Mouse (Mus musculus) heart, embryonic 10.5 days (tissue): ENCODE results near the gene Otud7b. TPM values are rescaled to one million over a fixed set of nuclear protein-coding genes. Genes with fewer than 3 reads are reported as not detected.
A peak's percentile ranks its signal among the peaks of the same experiment; 100 is the strongest.

Experiments used
- DNase-seq: peaks from one replicate; pipeline ENCODE4 v3.0.0-alpha.2; 2017; ENCODE audit warnings: low spot score
- H3K27ac ChIP-seq: fragments of 300-500 bp; sonication (generic); 2 replicates; pipeline ENCODE4 v1.5.1; 2016; ENCODE audit warnings: mild to moderate bottlenecking
- H3K27me3 ChIP-seq: fragments of 300-500 bp; sonication (generic); 2 replicates; pipeline ENCODE4 v1.6.1; 2016; ENCODE audit warnings: mild to moderate bottlenecking; ENCODE audit not compliant: poor library complexity, insufficient read depth, severe bottlenecking
- H3K36me3 ChIP-seq: fragments of 300-500 bp; sonication (generic); 2 replicates; pipeline ENCODE4 v1.6.1; 2016; ENCODE audit warnings: mild to moderate bottlenecking, moderate library complexity
- H3K4me1 ChIP-seq: fragments of 300-500 bp; sonication (generic); 2 replicates; pipeline ENCODE4 v1.6.1; 2016; ENCODE audit warnings: mild to moderate bottlenecking
- H3K4me3 ChIP-seq: fragments of 300-500 bp; sonication (generic); 2 replicates; pipeline ENCODE4 v1.5.1; 2016; ENCODE audit warnings: mild to moderate bottlenecking, moderate library complexity
- H3K9me3 ChIP-seq: fragments of 300-500 bp; sonication (generic); 2 replicates; pipeline ENCODE4 v1.6.1; 2016; ENCODE audit warnings: mild to moderate bottlenecking, moderate library complexity
- WGBS: fragments of 180-500 bp; shearing (Covaris S2); methylation state at CpG from one replicate; pipeline ENCODE4 v1.1.7; 2016; 5-methylcytosine and 5-hydroxymethylcytosine counted together
- polyA plus RNA-seq: library from polyadenylated mRNA; unstranded; fragments of >200 nt; fragmentation: Nextera tagmentation; extraction: Ambion mirVana; gene quantifications from 2 replicates; pipeline ENCODE4 v1.2.1, GENCODE M21; 2016

Otud7b gene
- polyA plus RNA-seq, 1 experiment from 2014 or later: 15.2 TPM

DNA sequence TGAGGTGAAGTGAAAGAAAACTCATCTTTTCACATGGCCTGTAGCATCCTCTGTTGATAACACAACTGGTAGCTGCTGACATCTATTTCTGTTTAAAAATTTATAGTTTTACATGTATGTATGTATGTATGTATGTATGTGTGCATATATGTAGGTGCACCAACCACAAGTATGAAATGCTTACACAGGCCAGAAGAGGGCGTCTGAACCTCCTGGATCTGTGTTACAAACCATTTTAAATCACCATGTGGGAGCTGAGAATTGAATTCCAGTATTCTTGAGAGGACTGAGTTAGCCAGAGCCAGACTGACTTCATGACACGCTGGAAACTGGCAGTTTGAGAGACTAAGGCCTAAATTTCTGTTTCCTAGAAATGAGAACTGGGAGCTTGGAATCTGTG lies 13.2 kb upstream of the Otud7b start:
- Histone ChIP-seq H3K27ac (no peak overlapping the region), H3K4me3 (no peak overlapping the region), H3K9me3 (no peaks in the 10 kb centered on the region), H3K27me3 (no peaks in the 10 kb centered on the region), H3K36me3 (no peaks in the 10 kb centered on the region), H3K4me1 (peaks cover 19% of the 10 kb centered on the region)
- 60% methylated on average over 2 of the region's 2 CpGs for WGBS
- no peak for DNase-seq

GRCm38 (mm10) chr3:96091966-96092365 lies 12.4 kb upstream of the Otud7b start:
- WGBS: 50% methylated on average over 6 of the region's 6 CpGs
- Histone ChIP-seq H3K27ac (no peak overlapping the region), H3K4me3 (no peak overlapping the region), H3K36me3 (no peaks in the 10 kb centered on the region), H3K27me3 (no peaks in the 10 kb centered on the region), H3K9me3 (no peaks in the 10 kb centered on the region), H3K4me1 (peaks cover 19% of the 10 kb centered on the region)
- DNase-seq: no peak

- H3K9me3 ChIP-seq: no peaks in the 10 kb centered on the region
- no peaks in the 10 kb centered on the region for H3K36me3 ChIP-seq
- no peaks in the 10 kb centered on the region for H3K27me3 ChIP-seq
- peaks cover 19% of the 10 kb centered on the region for H3K4me1 ChIP-seq
- WGBS: 51% methylated on average over 13 of the region's 13 CpGs
- H3K4me3 ChIP-seq: peak overlapping the region; percentile 28; the same call in 1 of the 2 replicates
- DNase-seq: no peak
- H3K27ac ChIP-seq: peak overlapping the region; percentile 70; the same call in 1 of the 2 replicates
Measured at GRCm38 (mm10) chr3:96093509-96093908, 10.8 kb upstream of the Otud7b start.

DNA sequence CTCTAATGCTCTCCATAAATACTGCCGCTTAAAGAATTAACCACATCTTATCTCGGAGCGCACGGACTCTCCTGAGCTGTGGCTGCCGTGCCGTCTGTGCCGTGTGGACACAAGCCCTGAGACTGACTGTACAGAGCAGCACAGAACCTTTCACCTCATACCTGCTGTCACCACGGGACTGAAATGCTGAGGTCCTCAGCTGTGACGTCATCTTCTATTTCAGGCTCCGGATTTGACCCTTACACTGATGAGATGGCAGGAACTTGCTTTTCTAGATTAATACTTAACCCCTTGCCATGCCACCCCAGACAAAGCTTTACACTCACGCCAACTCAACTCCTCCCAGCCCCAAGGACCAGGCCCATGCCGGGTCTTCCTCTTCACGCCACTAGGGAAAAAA lies 10.1 kb upstream of the Otud7b start:
- H3K9me3 ChIP-seq: no peaks in the 10 kb centered on the region
- peak overlapping the region; percentile 70; the same call in 1 of the 2 replicates for H3K27ac ChIP-seq
- DNase-seq: peak; percentile 78
- peak overlapping the region; percentile 28 for H3K4me3 ChIP-seq
- WGBS: 39% methylated on average over 13 of the region's 13 CpGs
- no peaks in the 10 kb centered on the region for H3K36me3 ChIP-seq
- peaks cover 19% of the 10 kb centered on the region for H3K4me1 ChIP-seq
- no peaks in the 10 kb centered on the region for H3K27me3 ChIP-seq

GRCm38 (mm10) chr3:96098168-96098567 lies 6.2 kb upstream of the Otud7b start:
- Histone ChIP-seq H3K27ac (no peak overlapping the region), H3K4me1 (peaks cover 20% of the 10 kb centered on the region), H3K4me3 (no peak overlapping the region), H3K36me3 (no peaks in the 10 kb centered on the region), H3K27me3 (no peaks in the 10 kb centered on the region), H3K9me3 (no peaks in the 10 kb centered on the region)
- WGBS: 62% methylated on average over 4 of the region's 4 CpGs
- no peak for DNase-seq

GRCm38 (mm10) chr3:96098616-96099267 lies 5.6 kb upstream of the Otud7b start:
- H3K36me3 ChIP-seq: no peaks in the 10 kb centered on the region
- peaks cover 15% of the 10 kb centered on the region for H3K4me1 ChIP-seq
- H3K9me3 ChIP-seq: no peaks in the 10 kb centered on the region
- no peak overlapping the region for H3K4me3 ChIP-seq
- 48% methylated on average over 7 of the region's 7 CpGs for WGBS
- no peak for DNase-seq
- H3K27ac ChIP-seq: no peak overlapping the region
- no peaks in the 10 kb centered on the region for H3K27me3 ChIP-seq

DNA sequence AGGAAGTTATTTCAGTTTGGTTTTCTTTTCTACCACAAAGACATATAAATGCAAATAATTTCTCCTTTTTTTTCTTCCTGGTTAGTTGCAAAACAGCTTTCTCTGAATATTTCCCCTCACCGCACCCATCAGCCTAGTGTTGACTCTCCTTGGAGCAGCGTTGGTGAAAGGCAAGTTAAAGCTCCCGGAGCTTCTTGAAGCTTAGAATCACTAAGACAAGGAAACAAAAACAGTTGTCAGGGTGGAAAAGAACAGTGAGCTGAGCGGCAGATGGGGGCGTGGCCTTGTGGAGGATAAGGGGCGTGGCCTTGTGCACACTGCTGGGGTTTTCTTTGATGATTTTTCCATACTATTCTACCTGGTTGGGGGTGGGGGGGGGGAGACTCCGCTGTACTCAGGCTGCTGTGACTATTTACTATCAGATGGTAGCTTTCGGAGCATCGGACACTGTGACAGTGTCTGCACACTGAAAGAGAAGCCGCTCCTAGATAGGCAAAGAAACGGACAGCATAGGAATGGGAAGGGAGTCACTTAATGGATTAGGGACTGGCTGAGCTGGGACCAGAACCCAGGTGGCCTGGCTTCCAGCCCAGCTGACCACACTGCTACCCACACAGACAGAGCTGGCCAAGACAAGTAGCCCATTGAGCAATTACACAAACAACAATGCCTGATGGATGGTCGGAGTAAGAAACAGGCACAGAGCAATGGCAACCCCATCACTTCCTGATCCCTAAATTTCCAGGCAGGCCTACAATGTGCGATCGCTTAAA lies 2.0 kb upstream of the Otud7b start:
- peak; percentile 88 for DNase-seq
- H3K9me3 ChIP-seq: no peaks in the 10 kb centered on the region
- peak overlapping the region; percentile 53 for H3K27ac ChIP-seq
- H3K4me1 ChIP-seq: peaks cover 22% of the 10 kb centered on the region
- 19% methylated on average over 14 of the region's 14 CpGs for WGBS
- peak overlapping the region; percentile 48 for H3K4me3 ChIP-seq
- no peaks in the 10 kb centered on the region for H3K36me3 ChIP-seq
- H3K27me3 ChIP-seq: no peaks in the 10 kb centered on the region

DNA sequence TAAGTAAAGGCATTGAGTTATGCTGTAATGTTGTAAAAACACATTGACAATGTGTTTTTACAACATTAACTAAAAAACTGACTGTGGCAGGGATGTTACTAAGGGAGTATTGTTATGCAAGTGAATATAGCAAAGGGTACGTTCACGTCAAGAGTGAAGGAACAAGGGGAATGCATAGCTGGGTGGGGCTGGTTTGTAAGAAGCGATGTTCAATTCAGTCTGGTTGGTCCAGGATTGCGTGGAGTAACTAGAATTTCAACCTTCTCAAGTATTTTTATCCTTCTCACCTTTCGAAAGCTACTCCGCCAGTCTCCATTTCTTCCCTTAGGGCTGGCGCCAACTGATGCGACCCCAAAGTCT lies 446 bp upstream of the Otud7b start:
- no peaks in the 10 kb centered on the region for H3K36me3 ChIP-seq
- WGBS: 5% methylated on average over 8 of the region's 8 CpGs
- H3K9me3 ChIP-seq: no peaks in the 10 kb centered on the region
- H3K27me3 ChIP-seq: no peaks in the 10 kb centered on the region
- H3K4me3 ChIP-seq: peak overlapping the region; percentile 91
- H3K4me1 ChIP-seq: peaks cover 22% of the 10 kb centered on the region
- no peak for DNase-seq
- H3K27ac ChIP-seq: peak overlapping the region; percentile 97

GRCm38 (mm10) chr3:96105232-96105747 lies 963 bp downstream of the Otud7b start:
- 7% methylated on average over 10 of the region's 10 CpGs for WGBS
- Histone ChIP-seq H3K9me3 (no peaks in the 10 kb centered on the region), H3K4me1 (peaks cover 22% of the 10 kb centered on the region), H3K36me3 (peaks cover 5% of the 10 kb centered on the region; the same call in 1 of the 2 replicates), H3K27ac (peak overlapping the region; percentile 97), H3K27me3 (no peaks in the 10 kb centered on the region), H3K4me3 (peak overlapping the region; percentile 91)
- DNase-seq: no peak

DNA sequence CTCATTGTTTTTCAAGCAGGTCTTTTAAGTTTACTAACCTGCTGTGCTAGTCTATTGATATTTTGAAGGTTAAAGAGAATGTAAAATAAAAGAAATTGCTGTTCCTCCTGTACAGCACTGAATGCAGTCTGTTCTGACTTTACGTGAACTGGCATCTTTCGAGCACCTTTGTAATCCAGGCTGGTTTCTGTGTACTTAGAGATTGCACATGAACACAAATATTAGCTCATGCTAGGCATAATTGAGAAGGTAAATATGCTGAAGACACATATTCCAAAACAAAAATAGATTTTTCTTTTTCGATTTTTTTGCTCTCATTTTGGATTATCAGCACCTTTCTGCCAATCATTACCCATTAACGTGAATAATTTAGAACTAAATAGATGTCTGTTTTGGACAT lies 1.8 kb downstream of the Otud7b start:
- Histone ChIP-seq H3K27ac (no peak overlapping the region), H3K27me3 (no peaks in the 10 kb centered on the region), H3K9me3 (no peaks in the 10 kb centered on the region), H3K4me1 (peaks cover 22% of the 10 kb centered on the region), H3K36me3 (peaks cover 5% of the 10 kb centered on the region; the same call in 1 of the 2 replicates), H3K4me3 (peak overlapping the region; percentile 91; the same call in 1 of the 2 replicates)
- DNase-seq: no peak
- WGBS: 89% methylated on average over 4 of the region's 4 CpGs

- WGBS: 91% methylated on average over 3 of the region's 3 CpGs
- peaks cover 17% of the 10 kb centered on the region for H3K4me1 ChIP-seq
Measured at GRCm38 (mm10) chr3:96108315-96108714, 4.0 kb downstream of the Otud7b start.

GRCm38 (mm10) chr3:96113251-96113650 lies 8.9 kb downstream of the Otud7b start:
- DNase-seq: no peak
- Histone ChIP-seq H3K4me1 (peaks cover 9% of the 10 kb centered on the region; the same call in 1 of the 2 replicates), H3K4me3 (no peak overlapping the region), H3K9me3 (no peaks in the 10 kb centered on the region), H3K27ac (no peak overlapping the region), H3K36me3 (peaks cover 5% of the 10 kb centered on the region; the same call in 1 of the 2 replicates), H3K27me3 (no peaks in the 10 kb centered on the region)
- 38% methylated on average over 3 of the region's 3 CpGs for WGBS

More at GRCm38 (mm10) chr3:96108315-96108714, 4.0 kb downstream of the Otud7b start:
- DNase-seq: no peak
- peaks cover 5% of the 10 kb centered on the region; the same call in 1 of the 2 replicates for H3K36me3 ChIP-seq
- H3K27me3 ChIP-seq: no peaks in the 10 kb centered on the region
- H3K4me3 ChIP-seq: no peak overlapping the region
- no peaks in the 10 kb centered on the region for H3K9me3 ChIP-seq
- H3K27ac ChIP-seq: no peak overlapping the region

- Histone ChIP-seq H3K4me1 (peaks cover 7% of the 10 kb centered on the region; the same call in 1 of the 2 replicates), H3K27ac (no peak overlapping the region), H3K36me3 (no peaks in the 10 kb centered on the region), H3K9me3 (no peaks in the 10 kb centered on the region), H3K27me3 (no peaks in the 10 kb centered on the region), H3K4me3 (no peak overlapping the region)
- 85% methylated on average over 2 of the region's 2 CpGs for WGBS
- DNase-seq: no peak
Measured at GRCm38 (mm10) chr3:96118142-96118541, 13.8 kb downstream of the Otud7b start.
